Mouse (Mus musculus): ENCODE results near the gene Zfp664.

GRCm38 (mm10) chr5:124817050-124817449 lies 45.4 kb upstream of the Zfp664 start:
- TF ChIP-seq POLR2A (IDR thresholded peaks at IDR 0.05; ENCODE audit: extremely low read depth, insufficient read depth, low read length) (no peak), CTCF (IDR thresholded peaks at IDR 0.05; ENCODE audit: extremely low read depth, insufficient read depth, low read length) (no peak)
